Mouse (Mus musculus): ENCODE measurements around the gene Eef2. TPM values are rescaled to one million over a fixed set of nuclear protein-coding genes. Genes with fewer than 3 reads are reported as not detected.

Eef2 gene
- polyA plus RNA-seq (2015; fragmentation: Nextera tagmentation; extraction: Ambion mirVana): 435 and 443 TPM in 2 replicates

DNA sequence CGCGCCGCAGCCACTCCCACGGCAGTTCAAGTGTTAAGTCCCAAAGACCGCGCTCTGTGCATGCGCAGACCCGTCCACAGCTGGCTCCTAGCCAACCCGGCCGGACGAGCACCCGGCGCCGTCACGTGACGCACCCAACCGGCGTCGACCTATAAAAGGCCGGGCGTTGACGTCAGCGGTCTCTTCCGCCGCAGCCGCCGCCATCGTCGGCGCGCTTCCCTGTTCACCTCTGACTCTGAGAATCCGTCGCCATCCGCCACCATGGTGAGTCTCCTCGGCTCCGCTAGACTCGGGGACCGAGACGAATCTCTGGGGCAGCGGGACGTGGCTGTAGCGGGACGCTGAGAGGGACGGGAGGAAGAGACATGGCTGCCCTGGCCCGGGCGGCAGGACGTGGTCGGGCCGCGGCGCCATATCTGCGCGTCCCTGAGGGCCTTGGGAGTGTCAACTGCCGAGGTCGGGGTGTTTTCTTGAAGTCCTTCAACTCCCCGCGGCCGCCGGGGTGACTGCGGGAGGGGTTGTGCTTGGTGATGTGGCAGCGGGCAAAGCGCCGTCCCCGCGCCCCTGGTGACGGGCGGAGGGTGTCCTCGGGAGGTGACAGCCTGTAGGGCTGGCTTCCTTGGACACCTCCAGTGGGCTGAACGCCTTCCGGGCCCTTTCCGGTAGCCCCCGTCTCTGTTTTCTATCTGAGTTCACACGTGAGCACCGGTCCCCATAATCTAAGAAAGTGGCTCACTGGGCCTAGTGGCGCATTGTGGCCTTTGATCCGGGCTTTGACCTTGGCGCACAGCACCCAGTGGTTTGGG lies at the start of gene Eef2:
Gene Eef2 (plus strand): TSS at position 166 of the 806 bp plus-strand sequence.
- Histone ChIP-seq H3K27ac (ENCODE audit: low read length) (peak within 1 kb of the TSS; percentile 90), H3K9ac (ENCODE audit: low read length) (peak within 1 kb of the TSS; percentile 97), H3K4me1 (ENCODE audit: control insufficient read depth, insufficient read depth, low read length) (peaks cover 33% of the 10 kb centered on the region), H3K36me3 (ENCODE audit: control insufficient read depth, insufficient read depth) (peaks cover 41% of the 10 kb centered on the region), H3K27me3 (ENCODE audit: control insufficient read depth, insufficient read depth, low read length) (no peaks in the 10 kb centered on the region), H3K4me2 (ENCODE audit: low read depth, low read length) (peak within 1 kb of the TSS; percentile 97), H3K9me3 (replicated peaks; ENCODE audit: control insufficient read depth, low read length) (no peaks in the 10 kb centered on the region), H3K4me3 (ENCODE audit: low read length) (peak within 1 kb of the TSS; percentile 87)
- WGBS: under 1% methylated on average over 77 of the region's 77 CpGs
- peak; percentile 84 for ATAC-seq (replicated peaks; ENCODE audit: extremely low read depth, insufficient read depth, low FRiP score)

DNA sequence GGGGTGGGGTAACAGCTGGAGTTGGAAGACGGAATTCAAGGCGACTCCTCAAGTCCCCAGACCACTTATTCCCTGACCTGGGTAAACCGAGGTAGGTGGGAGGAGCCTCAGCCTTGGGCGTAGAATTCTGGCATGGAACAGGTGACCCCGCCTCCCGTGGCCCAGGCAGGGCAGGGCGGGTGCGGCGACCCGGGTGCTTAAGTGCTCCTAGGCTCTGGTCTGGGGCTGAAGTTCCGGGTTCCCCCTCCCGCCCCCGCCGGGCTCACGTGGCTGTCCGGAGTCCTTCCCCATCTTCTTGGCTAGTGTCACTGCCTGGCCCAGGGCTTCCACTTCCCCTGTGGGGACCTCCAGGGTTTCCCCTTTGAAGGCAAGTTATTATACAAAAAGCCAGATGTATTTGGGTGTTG lies 42.2 kb upstream of the Eef2 start:
- H3K4me3 ChIP-seq (ENCODE audit: low read length): peak overlapping the region; percentile 12
- H3K4me2 ChIP-seq (ENCODE audit: low read depth, low read length): peak overlapping the region; percentile 87
- 4% methylated on average over 16 of the region's 16 CpGs for whole genome bisulfite sequencing
- no peaks in the 10 kb centered on the region for H3K9me3 ChIP-seq (replicated peaks; ENCODE audit: control insufficient read depth, low read length)
- H3K4me1 ChIP-seq (ENCODE audit: control insufficient read depth, insufficient read depth, low read length): peaks cover 30% of the 10 kb centered on the region
- H3K27ac ChIP-seq (ENCODE audit: low read length): no peak overlapping the region
- no peak for ATAC-seq (replicated peaks; ENCODE audit: extremely low read depth, insufficient read depth, low FRiP score)
- no peaks in the 10 kb centered on the region for H3K36me3 ChIP-seq (ENCODE audit: control insufficient read depth, insufficient read depth)
- no peaks in the 10 kb centered on the region; the same call in 1 of the 2 replicates for H3K27me3 ChIP-seq (ENCODE audit: control insufficient read depth, insufficient read depth, low read length)
- peak overlapping the region; percentile 7; the same call in 1 of the 2 replicates for H3K9ac ChIP-seq (ENCODE audit: low read length)

DNA sequence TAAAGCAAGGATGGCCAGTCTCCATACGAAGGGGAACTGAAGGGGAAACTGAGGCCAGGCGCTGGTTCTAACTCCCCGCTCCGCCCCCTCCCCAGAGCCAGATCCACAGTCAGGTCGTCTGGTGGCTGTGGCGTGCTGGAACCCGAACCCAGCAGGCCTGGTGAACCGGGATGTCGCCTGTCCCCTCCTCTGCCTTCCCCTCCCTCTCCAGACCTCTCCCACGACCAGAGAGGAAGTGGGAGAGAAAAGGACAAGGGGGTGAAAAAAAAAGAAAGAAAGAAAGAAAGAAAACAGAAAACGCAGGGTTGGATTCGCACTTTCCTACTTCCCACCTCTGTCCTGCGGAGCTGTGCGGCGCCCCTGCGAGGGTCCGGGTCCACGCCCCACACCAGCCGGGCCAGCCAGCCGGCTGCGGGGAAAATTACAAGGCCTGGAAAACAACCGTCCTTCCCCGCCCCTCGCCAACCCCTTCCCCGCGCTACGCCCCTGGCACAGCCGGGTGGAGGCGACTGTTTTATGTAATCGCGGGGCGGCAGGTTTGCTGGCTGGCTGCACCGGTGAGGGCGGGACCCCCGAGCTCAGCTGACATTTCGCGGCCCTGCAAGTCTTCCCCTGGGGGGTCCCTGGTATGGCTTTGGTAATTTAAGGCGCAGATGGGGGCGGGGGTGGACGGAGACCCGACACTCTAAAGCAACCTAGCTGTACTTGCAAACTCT lies 41.3 kb upstream of the Eef2 start, which contains the start of gene Zbtb7a:
Gene Zbtb7a (plus strand): TSS at position 255 of the 716 bp plus-strand sequence.
- peak within 1 kb of the TSS; percentile 82 for H3K4me3 ChIP-seq (ENCODE audit: low read length)
- ATAC-seq (replicated peaks; ENCODE audit: extremely low read depth, insufficient read depth, low FRiP score): no peak
- 4% methylated on average over 40 of the region's 41 CpGs for WGBS
- peak within 1 kb of the TSS; percentile 87 for H3K4me2 ChIP-seq (ENCODE audit: low read depth, low read length)
- H3K36me3 ChIP-seq (ENCODE audit: control insufficient read depth, insufficient read depth): no peaks in the 10 kb centered on the region
- peaks cover 33% of the 10 kb centered on the region for H3K4me1 ChIP-seq (ENCODE audit: control insufficient read depth, insufficient read depth, low read length)
- H3K9me3 ChIP-seq (replicated peaks; ENCODE audit: control insufficient read depth, low read length): no peaks in the 10 kb centered on the region
- peak within 1 kb of the TSS; percentile 97 for H3K27ac ChIP-seq (ENCODE audit: low read length)
- no peaks in the 10 kb centered on the region; the same call in 1 of the 2 replicates for H3K27me3 ChIP-seq (ENCODE audit: control insufficient read depth, insufficient read depth, low read length)
- H3K9ac ChIP-seq (ENCODE audit: low read length): peak within 1 kb of the TSS; percentile 89

DNA sequence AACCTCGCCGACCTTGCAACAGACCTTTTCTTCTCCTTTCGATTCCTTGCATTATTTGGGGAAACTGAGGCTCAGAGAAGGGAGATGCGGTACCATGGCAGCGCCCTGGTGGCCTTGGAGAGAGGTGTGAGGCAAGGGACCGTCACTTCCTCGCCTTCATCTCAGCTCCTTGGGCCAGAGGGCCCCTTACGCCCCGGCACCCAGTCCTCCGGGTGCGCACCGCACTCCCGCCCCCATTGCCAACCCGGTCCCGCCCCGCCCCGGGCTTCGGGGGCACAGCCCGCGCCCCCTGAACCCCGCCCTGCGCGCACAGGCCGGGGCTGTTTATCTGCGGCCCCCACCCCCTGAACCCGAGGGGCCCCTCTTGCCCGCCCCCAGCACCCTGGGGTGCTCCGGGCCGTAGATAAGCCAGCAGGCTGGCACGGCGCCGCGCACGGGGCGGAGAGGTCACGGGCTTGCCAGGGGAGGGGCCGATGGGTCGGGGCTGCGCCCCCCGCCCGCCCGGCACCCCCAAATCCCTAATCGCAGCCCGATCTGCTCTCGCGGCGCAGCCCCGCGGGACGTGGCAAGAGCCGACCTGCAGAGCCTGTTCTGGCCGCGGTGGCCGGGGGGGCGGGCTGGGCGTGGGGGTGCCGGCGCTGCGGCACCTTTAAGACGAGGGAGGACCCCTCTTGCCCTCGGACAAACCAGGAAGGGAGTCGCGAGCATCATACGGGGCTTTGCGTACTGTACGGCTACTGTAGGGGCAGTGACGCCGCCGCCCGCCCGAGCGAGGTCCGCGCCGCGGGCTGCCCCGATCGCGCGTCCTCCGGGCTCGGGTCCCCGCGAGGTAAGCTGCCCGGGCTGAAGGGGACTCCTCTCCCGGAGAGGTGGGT lies 40.4 kb upstream of the Eef2 start:
- Histone ChIP-seq H3K4me1 (ENCODE audit: control insufficient read depth, insufficient read depth, low read length) (peaks cover 43% of the 10 kb centered on the region), H3K36me3 (ENCODE audit: control insufficient read depth, insufficient read depth) (no peaks in the 10 kb centered on the region), H3K27ac (ENCODE audit: low read length) (peak overlapping the region; percentile 97), H3K9ac (ENCODE audit: low read length) (peak overlapping the region; percentile 89), H3K4me3 (ENCODE audit: low read length) (peak overlapping the region; percentile 82), H3K27me3 (ENCODE audit: control insufficient read depth, insufficient read depth, low read length) (no peaks in the 10 kb centered on the region; the same call in 1 of the 2 replicates), H3K4me2 (ENCODE audit: low read depth, low read length) (peak overlapping the region; percentile 87), H3K9me3 (replicated peaks; ENCODE audit: control insufficient read depth, low read length) (no peaks in the 10 kb centered on the region)
- under 1% methylated on average over 69 of the region's 86 CpGs for WGBS
- ATAC-seq (replicated peaks; ENCODE audit: extremely low read depth, insufficient read depth, low FRiP score): peak; percentile 38

DNA sequence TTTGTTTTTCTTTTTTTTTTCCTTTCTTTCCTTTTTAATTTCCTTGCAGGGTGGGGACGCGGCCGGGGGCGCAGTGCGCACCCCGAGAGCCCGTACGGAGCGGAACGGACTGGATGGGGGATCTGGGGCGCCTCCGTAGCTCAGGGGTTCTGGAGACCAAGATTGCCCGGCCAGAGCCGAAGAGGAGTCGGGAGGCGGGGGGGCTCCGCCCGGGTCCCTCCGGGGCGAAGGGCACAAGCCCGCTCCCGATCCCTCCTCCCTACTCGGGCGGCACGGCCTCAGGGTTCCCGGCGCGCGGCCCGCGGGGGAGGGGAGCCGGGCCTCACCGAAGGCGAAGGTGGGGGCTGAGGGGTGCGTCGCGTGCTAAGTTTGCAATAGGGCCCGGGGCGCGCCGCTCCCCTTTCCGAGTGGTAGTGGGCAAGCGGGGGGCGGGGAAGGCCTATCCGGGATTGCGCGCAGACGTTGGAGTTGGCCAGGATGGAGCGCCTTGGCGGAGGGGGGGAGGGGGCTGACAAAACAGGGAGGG lies 39.7 kb upstream of the Eef2 start:
- Histone ChIP-seq H3K36me3 (ENCODE audit: control insufficient read depth, insufficient read depth) (no peaks in the 10 kb centered on the region), H3K4me1 (ENCODE audit: control insufficient read depth, insufficient read depth, low read length) (peaks cover 50% of the 10 kb centered on the region), H3K9ac (ENCODE audit: low read length) (peak overlapping the region; percentile 89), H3K9me3 (replicated peaks; ENCODE audit: control insufficient read depth, low read length) (no peaks in the 10 kb centered on the region), H3K27ac (ENCODE audit: low read length) (peak overlapping the region; percentile 97), H3K27me3 (ENCODE audit: control insufficient read depth, insufficient read depth, low read length) (no peaks in the 10 kb centered on the region; the same call in 1 of the 2 replicates), H3K4me2 (ENCODE audit: low read depth, low read length) (peak overlapping the region; percentile 87), H3K4me3 (ENCODE audit: low read length) (peak overlapping the region; percentile 82)
- WGBS: under 1% methylated on average over 40 of the region's 50 CpGs
- peak; percentile 7 for ATAC-seq (replicated peaks; ENCODE audit: extremely low read depth, insufficient read depth, low FRiP score)

DNA sequence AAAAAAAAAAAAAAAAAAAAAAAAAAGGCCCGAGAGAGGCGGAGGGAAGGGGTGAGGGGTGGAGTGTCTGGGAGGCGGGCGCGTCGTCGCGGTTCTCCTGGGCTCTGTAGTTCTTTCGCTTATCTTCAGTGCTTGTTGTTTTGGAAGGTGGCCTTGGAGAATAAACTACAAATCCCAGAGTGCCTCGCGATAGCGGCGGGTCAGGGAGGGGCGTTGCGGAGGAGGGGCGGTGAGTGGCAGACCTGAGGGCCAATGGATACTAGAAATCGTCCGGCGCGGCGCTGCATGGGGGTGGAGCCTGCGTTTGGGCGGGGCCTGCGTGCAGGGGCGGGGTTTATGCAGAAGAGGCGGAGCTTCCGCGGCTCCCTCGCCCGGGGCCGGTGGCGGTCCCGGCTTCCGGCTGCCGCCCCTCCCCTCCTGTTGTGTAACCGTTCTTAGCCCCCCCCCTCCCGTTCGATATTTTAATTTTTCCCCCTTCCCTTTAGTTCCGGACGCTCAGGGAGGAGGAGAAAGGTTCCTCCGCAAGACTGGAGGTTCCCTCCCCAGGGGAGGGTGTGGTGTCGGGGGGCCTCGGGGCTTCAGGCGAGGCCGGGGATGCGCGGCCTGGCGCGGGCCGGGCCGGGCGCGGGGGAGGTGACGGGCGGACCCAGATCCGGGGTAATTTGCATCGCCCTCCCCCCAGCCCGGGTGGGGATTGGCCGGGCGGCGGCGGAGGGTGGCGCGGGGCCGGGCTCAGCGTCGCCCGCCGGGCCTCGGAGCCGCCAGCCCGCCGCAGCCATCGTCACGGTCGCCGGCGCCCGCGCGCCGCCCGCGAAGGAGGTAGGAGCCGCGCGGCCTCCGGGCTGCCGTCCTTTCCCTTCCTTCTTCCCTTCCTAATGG lies 38.9 kb upstream of the Eef2 start:
- Histone ChIP-seq H3K4me1 (ENCODE audit: control insufficient read depth, insufficient read depth, low read length) (peaks cover 56% of the 10 kb centered on the region), H3K36me3 (ENCODE audit: control insufficient read depth, insufficient read depth) (no peaks in the 10 kb centered on the region), H3K9me3 (replicated peaks; ENCODE audit: control insufficient read depth, low read length) (no peaks in the 10 kb centered on the region), H3K27ac (ENCODE audit: low read length) (peak overlapping the region; percentile 97), H3K4me3 (ENCODE audit: low read length) (peak overlapping the region; percentile 87), H3K27me3 (ENCODE audit: control insufficient read depth, insufficient read depth, low read length) (no peaks in the 10 kb centered on the region; the same call in 1 of the 2 replicates), H3K4me2 (ENCODE audit: low read depth, low read length) (peak overlapping the region; percentile 94), H3K9ac (ENCODE audit: low read length) (peak overlapping the region; percentile 92)
- 0% methylated on average over 75 of the region's 89 CpGs for WGBS
- ATAC-seq (replicated peaks; ENCODE audit: extremely low read depth, insufficient read depth, low FRiP score): peak; percentile 88

DNA sequence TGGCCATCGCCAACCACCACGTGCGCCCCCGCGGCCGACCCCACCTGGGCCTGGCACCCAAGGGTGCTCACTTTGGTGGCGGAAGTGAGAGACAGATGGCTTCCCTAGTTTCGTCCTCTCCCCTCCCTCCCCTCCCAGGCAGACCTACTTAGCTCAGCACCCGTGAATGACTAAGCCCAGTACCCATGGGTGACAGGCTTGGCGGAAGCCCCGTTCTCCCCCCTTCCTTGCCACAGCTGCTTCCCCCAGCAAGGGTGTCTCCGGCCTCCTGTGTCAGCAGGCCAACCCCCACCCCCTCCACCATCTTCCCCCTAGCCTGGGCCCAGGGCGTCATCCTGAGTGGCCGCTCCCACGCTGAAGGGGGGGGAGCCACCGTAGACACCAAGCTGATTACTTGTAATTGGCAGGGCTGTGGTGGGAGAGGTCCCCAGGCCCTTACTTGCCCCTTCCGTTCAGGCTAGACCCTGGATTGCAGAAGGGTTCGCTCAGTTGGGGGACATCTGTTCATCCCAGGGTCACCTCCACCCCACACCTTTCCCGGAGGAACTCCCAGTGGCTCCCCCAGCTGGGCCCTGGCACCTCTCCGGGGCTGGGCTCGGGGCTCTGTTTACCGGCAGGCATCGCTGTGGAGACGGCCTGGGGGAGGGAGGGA lies 38.2 kb upstream of the Eef2 start:
- peak overlapping the region; percentile 94 for H3K4me2 ChIP-seq (ENCODE audit: low read depth, low read length)
- no peaks in the 10 kb centered on the region; the same call in 1 of the 2 replicates for H3K27me3 ChIP-seq (ENCODE audit: control insufficient read depth, insufficient read depth, low read length)
- peak overlapping the region; percentile 92 for H3K9ac ChIP-seq (ENCODE audit: low read length)
- H3K36me3 ChIP-seq (ENCODE audit: control insufficient read depth, insufficient read depth): no peaks in the 10 kb centered on the region
- 0% methylated on average over 22 of the region's 24 CpGs for WGBS
- no peaks in the 10 kb centered on the region for H3K9me3 ChIP-seq (replicated peaks; ENCODE audit: control insufficient read depth, low read length)
- peaks cover 61% of the 10 kb centered on the region for H3K4me1 ChIP-seq (ENCODE audit: control insufficient read depth, insufficient read depth, low read length)
- H3K4me3 ChIP-seq (ENCODE audit: low read length): peak overlapping the region; percentile 87
- no peak for ATAC-seq (replicated peaks; ENCODE audit: extremely low read depth, insufficient read depth, low FRiP score)
- H3K27ac ChIP-seq (ENCODE audit: low read length): peak overlapping the region; percentile 94

Data from heart, embryonic 16.5 days (tissue).